Mouse (Mus musculus) layer of hippocampus, adult 11-12 months (tissue): ENCODE results near the gene She.

Experiments
- DNase-seq: peaks from one replicate; pipeline ENCODE4 v3.0.0; 2022; ENCODE audit warnings: low spot score

She gene

GRCm38 (mm10) chr3:89887582-89888230 lies 56.5 kb downstream of the She start:
- no peak for DNase-seq

GRCm38 (mm10) chr3:89889841-89890430 lies 58.8 kb downstream of the She start:
- DNase-seq = no peak

- no peak for DNase-seq
Measured at GRCm38 (mm10) chr3:89891696-89892095, 60.5 kb downstream of the She start.

GRCm38 (mm10) chr3:89892517-89893106 lies 61.4 kb downstream of the She start:
- no peak for DNase-seq

- DNase-seq = no peak
Measured at GRCm38 (mm10) chr3:89896571-89896970, 65.4 kb downstream of the She start.

GRCm38 (mm10) chr3:89897204-89897796 lies 66.1 kb downstream of the She start:
- DNase-seq = no peak

- DNase-seq = no peak
Measured at GRCm38 (mm10) chr3:89898011-89898410, 66.8 kb downstream of the She start.

- no peak for DNase-seq
Measured at GRCm38 (mm10) chr3:89898870-89899510, 67.8 kb downstream of the She start.

- no peak for DNase-seq
Measured at GRCm38 (mm10) chr3:89899511-89899908, 68.3 kb downstream of the She start.

- DNase-seq = no peak
Measured at GRCm38 (mm10) chr3:89907846-89908245, 76.7 kb downstream of the She start.
